7 mouse cellular contexts compared by ENCODE assay signal in the genomic region with DNA sequence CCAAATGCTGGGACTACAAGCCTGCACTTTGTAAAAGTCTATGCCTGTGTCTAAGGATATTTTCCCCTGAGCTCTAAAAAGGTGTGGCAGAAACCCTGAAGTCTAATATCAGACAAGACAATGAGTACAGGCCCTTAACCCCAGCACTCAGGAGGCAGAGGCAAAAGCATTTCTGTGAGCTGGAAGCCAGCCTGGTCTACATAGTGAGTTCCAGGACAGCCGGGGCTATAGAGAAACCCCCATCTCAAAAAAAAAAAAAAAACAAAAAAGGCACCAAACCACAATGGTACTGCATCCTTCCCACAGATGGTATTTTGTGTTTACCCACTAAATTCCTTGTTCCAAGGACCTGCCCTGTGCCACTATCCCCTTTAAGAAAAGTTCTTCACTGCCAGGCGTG. TPM values are rescaled to one million over a fixed set of nuclear protein-coding genes. Genes with fewer than 3 reads are reported as not detected.
A peak's percentile ranks its signal among the peaks of the same experiment; 100 is the strongest.
DNase-seq lines count a peak whose midpoint lies in the region; ATAC-seq and TF ChIP-seq lines count a peak whose summit lies in the region.
"Not testable (repeated sequence)": the region's sequence is repeated elsewhere in the genome, so short reads cannot be mapped to it uniquely, and the experiment has no call there.

No protein-coding gene starts in this region.

- not testable (repeated sequence) for H3K27ac ChIP-seq in heart, postnatal 0 days (ENCODE audit: low read depth)

- H3K36me3 ChIP-seq in heart, postnatal 0 days (replicated peaks; ENCODE audit: control insufficient read depth, insufficient read depth, low read length) = not testable (repeated sequence)

- WGBS in heart, postnatal 0 days = 71% methylated on average over 2 of the region's 2 CpGs

- TF ChIP-seq CTCF in heart, postnatal 0 days (IDR thresholded peaks at IDR 0.05; ENCODE audit: low read depth) = not testable (repeated sequence)

- TF ChIP-seq EP300 in heart, postnatal 0 days (IDR thresholded peaks at IDR 0.05; ENCODE audit: low read depth) = not testable (repeated sequence)

- H3K4me1 ChIP-seq in heart, postnatal 0 days (ENCODE audit: control insufficient read depth, insufficient read depth) = not testable (repeated sequence)

- H3K9me3 ChIP-seq in heart, postnatal 0 days (replicated peaks; ENCODE audit: control insufficient read depth, low read length) = not testable (repeated sequence)

- not testable (repeated sequence) for H3K4me2 ChIP-seq in heart, postnatal 0 days (ENCODE audit: low read depth, low read length)

- peak; percentile 0; the same call in 1 of the 2 replicates for ATAC-seq in heart, postnatal 0 days (ENCODE audit: insufficient read depth, low read depth)

- H3K4me3 ChIP-seq in heart, postnatal 0 days (ENCODE audit: low read depth, low read length) = not testable (repeated sequence)

- H3K9ac ChIP-seq in heart, postnatal 0 days (replicated peaks; ENCODE audit: low read depth, low read length) = not testable (repeated sequence)

- not testable (repeated sequence) for H3K27me3 ChIP-seq in heart, postnatal 0 days (ENCODE audit: control insufficient read depth, insufficient read depth, low read length)

- DNase-seq in adrenal gland, postnatal 14 days = peak; percentile 42
- DNase-seq in gastrocnemius, postnatal 10 days = peak; percentile 36
- DNase-seq in heart, postnatal 0 days (ENCODE audit: low spot score) = not testable (repeated sequence)
- peak; percentile 48 for DNase-seq in kidney, postnatal 14 days
- DNase-seq in lung, postnatal 36 days = peak; percentile 29
- DNase-seq in spleen, postnatal 4 days (ENCODE audit: low spot score in 2 of 2) = peak; percentile 72 to 92
- DNase-seq in urinary bladder, adult 2 months (ENCODE audit: low spot score) = peak; percentile 71

RNA-seq across cellular contexts. Expression of a gene that starts 54.9 kb away (rescaled TPM):
- 39.4 and 60.7 TPM in 2 replicates for total RNA-seq in adrenal gland, postnatal 14 days (2021)
- total RNA-seq in gastrocnemius, postnatal 10 days (2021) = 10 to 100 TPM; 14.9 to 33.4 TPM
- 7.1 and 13.2 TPM in 2 replicates for total RNA-seq in heart, postnatal 0 days (2014; rRNA removed; ENCODE audit: low replicate concordance)
- 5.3 and 5.4 TPM in 2 replicates for polyA plus RNA-seq in heart, postnatal 0 days (2015; fragmentation: Nextera tagmentation; extraction: Ambion mirVana)
- polyA plus RNA-seq in urinary bladder, adult 2 months (2012; rRNA removed) = 27.2 and 38.1 TPM in 2 replicates
